Mouse (Mus musculus) adrenal gland, adult 2 months (tissue): ENCODE results near the gene Gm49388. TPM values are rescaled to one million over a fixed set of nuclear protein-coding genes. Genes with fewer than 3 reads are reported as not detected.

Source experiments
- DNase-seq: peaks from one replicate; pipeline ENCODE4 v3.0.0; 2021
- polyA plus RNA-seq: library from polyadenylated mRNA; depleted of rRNA; stranded (reverse); fragments of >200 nt; gene quantifications from 2 replicates; pipeline ENCODE4 v1.2.3, GENCODE M21; 2012; rRNA removed
- total RNA-seq, 2 experiments: library from RNA; stranded (reverse); gene quantifications; 2 replicates each; pipeline ENCODE4 v1.2.3; 2021

Gene Gm49388
- total and polyA plus RNA-seq, 3 experiments, result 2.2 to 4.6 TPM; not detected in 1

- DNase-seq, result peak; percentile 97
Measured at GRCm38 (mm10) chr7:127841340-127842000, 56.1 kb downstream of the Gm49388 start.

DNA sequence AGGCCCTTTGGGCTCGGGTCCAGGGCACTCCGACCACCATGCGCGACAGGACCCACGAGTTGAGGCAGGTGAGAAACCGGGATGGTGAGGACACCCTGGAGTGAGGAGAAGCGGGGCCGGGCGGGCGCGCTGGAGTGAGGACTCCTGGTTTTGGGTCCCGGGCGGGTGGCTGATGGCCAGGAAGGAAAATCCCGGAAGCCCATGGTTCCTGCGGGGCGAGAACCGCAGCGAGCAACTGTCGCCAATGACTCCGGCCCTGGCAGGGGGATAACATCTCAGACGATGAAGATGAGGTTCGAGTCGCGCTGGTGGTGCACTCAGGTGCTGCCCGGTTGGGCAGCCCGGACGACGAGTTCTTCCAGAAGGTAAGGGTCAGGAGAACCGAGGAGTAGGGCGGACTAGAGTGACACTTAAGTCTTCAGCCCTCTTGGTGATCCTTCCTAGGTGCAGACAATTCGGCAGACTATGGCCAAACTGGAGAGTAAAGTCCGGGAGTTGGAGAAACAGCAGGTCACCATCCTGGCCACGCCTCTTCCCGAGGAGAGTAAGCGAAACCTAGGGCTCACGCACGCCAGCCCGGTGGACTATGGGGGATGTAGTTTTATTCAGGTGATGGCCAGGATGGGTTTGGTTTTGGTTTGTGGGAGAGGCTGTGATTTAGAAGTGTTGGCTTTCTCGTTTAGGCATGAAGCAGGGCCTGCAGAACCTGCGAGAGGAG, 56.8 kb downstream of the Gm49388 start:
- peak; percentile 87 for DNase-seq

DNA sequence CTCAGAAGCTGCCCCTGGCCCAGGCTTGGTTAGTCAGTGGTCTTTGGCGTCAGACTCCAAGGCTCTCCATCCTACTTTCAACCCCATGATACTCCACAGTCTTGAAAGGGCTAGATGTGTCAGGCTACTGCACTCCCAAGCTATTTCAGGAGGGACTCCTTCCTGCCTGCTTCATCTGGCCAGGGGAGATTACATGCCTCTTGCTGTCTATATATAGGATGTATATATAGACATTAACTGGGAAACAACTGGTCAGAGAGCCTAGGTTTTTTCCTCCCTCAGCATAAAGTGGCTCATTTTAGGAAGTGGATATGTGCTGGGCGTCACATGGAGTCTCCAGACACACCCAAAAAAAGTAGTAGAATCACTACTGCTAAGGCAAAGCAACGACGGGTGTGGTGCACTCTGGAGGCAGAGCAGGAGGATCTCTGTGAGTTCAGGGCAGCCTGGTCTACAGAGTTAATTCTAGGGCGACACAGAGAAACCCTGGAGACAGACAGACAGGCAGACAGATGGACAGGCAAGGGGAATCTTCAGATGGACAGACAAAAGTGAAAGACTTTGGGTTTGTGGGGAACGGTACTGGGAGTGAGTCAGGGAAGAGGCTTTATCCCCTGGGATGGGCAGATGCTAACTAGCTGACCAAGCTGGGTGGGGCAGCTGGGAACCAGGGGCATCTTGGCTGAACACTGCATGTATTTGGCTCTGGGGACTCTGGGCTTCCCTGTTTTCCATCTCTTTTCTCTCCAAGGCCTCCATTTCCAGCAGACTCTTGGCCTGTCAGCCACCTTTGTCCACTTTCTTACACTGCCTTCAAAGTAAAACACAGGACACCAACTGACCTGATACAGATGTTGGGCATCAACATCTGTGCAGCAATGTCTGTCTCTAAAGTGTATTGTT, 64.8 kb downstream of the Gm49388 start:
- DNase-seq, result no peak

- DNase-seq, result peak; percentile 24
Measured at GRCm38 (mm10) chr7:127850906-127851305, 65.5 kb downstream of the Gm49388 start.

Other genes with a start within 250 kb of the Gm49388 start
- gene Tmem265, start 224.2 kb upstream of the Gm49388 start, total RNA-seq, result not detected
- gene Tmem265, start 224.2 kb upstream of the Gm49388 start, polyA plus RNA-seq, result 0.39 and 2.5 TPM in 2 replicates
- 10 to 100 TPM; 37.3 to 44.4 TPM for gene Phkg2, start 212.3 kb upstream of the Gm49388 start, total RNA-seq
- gene Phkg2, start 212.3 kb upstream of the Gm49388 start, polyA plus RNA-seq, result 48.3 and 53.2 TPM in 2 replicates
- gene Ccdc189, start 197.0 kb upstream of the Gm49388 start, total RNA-seq, result 10 to 100 TPM in 1 of 2 experiments, 1 to 10 TPM in 1; 7.6 to 11.4 TPM
- 4.8 and 6.1 TPM in 2 replicates for gene Ccdc189, start 197.0 kb upstream of the Gm49388 start, polyA plus RNA-seq
- gene Rnf40, start 196.8 kb upstream of the Gm49388 start, total RNA-seq, result 10 to 100 TPM; 54.9 to 55.7 TPM
- 19.3 and 23.3 TPM in 2 replicates for gene Rnf40, start 196.8 kb upstream of the Gm49388 start, polyA plus RNA-seq
- gene Zfp629, start 169.8 kb upstream of the Gm49388 start, total RNA-seq, result 10 to 100 TPM; 16.3 to 21.2 TPM
- gene Zfp629, start 169.8 kb upstream of the Gm49388 start, polyA plus RNA-seq, result 14.0 and 15.5 TPM in 2 replicates
- 10 to 100 TPM; 70.9 to 86.0 TPM for gene Bcl7c, start 76.7 kb upstream of the Gm49388 start, total RNA-seq
- gene Bcl7c, start 76.7 kb upstream of the Gm49388 start, polyA plus RNA-seq, result 70.5 and 78.0 TPM in 2 replicates
- 1 to 10 TPM; 3.3 to 3.7 TPM for gene Ctf1, start 72.9 kb upstream of the Gm49388 start, total RNA-seq
- 18.9 and 22.1 TPM in 2 replicates for gene Ctf1, start 72.9 kb upstream of the Gm49388 start, polyA plus RNA-seq
- not detected for gene Ctf2, start 53.4 kb upstream of the Gm49388 start, total RNA-seq
- not detected in 2 replicates for gene Ctf2, start 53.4 kb upstream of the Gm49388 start, polyA plus RNA-seq
- 10 to 100 TPM in 1 of 2 experiments, 1 to 10 TPM in 1; 9.5 to 11.6 TPM for gene Fbxl19, start 41.1 kb upstream of the Gm49388 start, total RNA-seq
- 34.5 and 42.6 TPM in 2 replicates for gene Fbxl19, start 41.1 kb upstream of the Gm49388 start, polyA plus RNA-seq
- 10 to 100 TPM; 28.3 to 32.8 TPM for gene Orai3, start 15.8 kb upstream of the Gm49388 start, total RNA-seq
- 90.6 and 94.8 TPM in 2 replicates for gene Orai3, start 15.8 kb upstream of the Gm49388 start, polyA plus RNA-seq
- gene Setd1a, start 8.9 kb upstream of the Gm49388 start, total RNA-seq, result 10 to 100 TPM; 36.0 to 42.6 TPM
- gene Setd1a, start 8.9 kb upstream of the Gm49388 start, polyA plus RNA-seq, result 12.6 and 15.9 TPM in 2 replicates
- 10 to 100 TPM; 45.5 to 46.2 TPM for gene Hsd3b7, start 15.0 kb downstream of the Gm49388 start, total RNA-seq
- 83.9 and 86.5 TPM in 2 replicates for gene Hsd3b7, start 15.0 kb downstream of the Gm49388 start, polyA plus RNA-seq
- gene Stx4a, start 38.7 kb downstream of the Gm49388 start, total RNA-seq, result 100 to 1,000 TPM in 1 of 2 experiments, 10 to 100 TPM in 1; 79.6 to 102 TPM
- 52.2 and 54.0 TPM in 2 replicates for gene Stx4a, start 38.7 kb downstream of the Gm49388 start, polyA plus RNA-seq
- gene Stx1b, start 38.9 kb downstream of the Gm49388 start, total RNA-seq, result 1 to 10 TPM; 5.0 to 6.9 TPM
- 8.5 and 11.4 TPM in 2 replicates for gene Stx1b, start 38.9 kb downstream of the Gm49388 start, polyA plus RNA-seq
- gene Zfp646, start 90.6 kb downstream of the Gm49388 start, total RNA-seq, result 10 to 100 TPM; 28.9 to 33.1 TPM
- gene Zfp646, start 90.6 kb downstream of the Gm49388 start, polyA plus RNA-seq, result 14.1 and 15.9 TPM in 2 replicates
- gene Zfp668, start 91.2 kb downstream of the Gm49388 start, total RNA-seq, result 1 to 10 TPM; 7.2 to 9.7 TPM
- gene Zfp668, start 91.2 kb downstream of the Gm49388 start, polyA plus RNA-seq, result 8.1 and 10.3 TPM in 2 replicates
- 1 to 10 TPM; 1.0 to 1.2 TPM for gene Prss53, start 105.4 kb downstream of the Gm49388 start, total RNA-seq
- 3.0 and 4.5 TPM in 2 replicates for gene Prss53, start 105.4 kb downstream of the Gm49388 start, polyA plus RNA-seq
- gene Gm21974, start 109.8 kb downstream of the Gm49388 start, total RNA-seq, result not detected
- not detected in 2 replicates for gene Gm21974, start 109.8 kb downstream of the Gm49388 start, polyA plus RNA-seq
- gene Vkorc1, start 110.0 kb downstream of the Gm49388 start, total RNA-seq, result 10 to 100 TPM; 62.7 to 85.5 TPM
- 152 and 201 TPM in 2 replicates for gene Vkorc1, start 110.0 kb downstream of the Gm49388 start, polyA plus RNA-seq
- 100 to 1,000 TPM; 122 to 138 TPM for gene Bckdk, start 118.5 kb downstream of the Gm49388 start, total RNA-seq
- 164 and 166 TPM in 2 replicates for gene Bckdk, start 118.5 kb downstream of the Gm49388 start, polyA plus RNA-seq
- gene Kat8, start 126.9 kb downstream of the Gm49388 start, total RNA-seq, result 10 to 100 TPM; 24.6 to 27.1 TPM
- gene Kat8, start 126.9 kb downstream of the Gm49388 start, polyA plus RNA-seq, result 10.6 and 10.9 TPM in 2 replicates
- gene Prss8, start 144.5 kb downstream of the Gm49388 start, total RNA-seq, result under 1 TPM in 1 of 2 experiments, not detected in 1; 0.24 TPM
- 0.07 and 0.38 TPM in 2 replicates for gene Prss8, start 144.5 kb downstream of the Gm49388 start, polyA plus RNA-seq
- 1 to 10 TPM; 8.2 to 9.4 TPM for gene Prss36, start 161.1 kb downstream of the Gm49388 start, total RNA-seq
- gene Prss36, start 161.1 kb downstream of the Gm49388 start, polyA plus RNA-seq, result 24.8 and 27.8 TPM in 2 replicates
- gene Fus, start 181.8 kb downstream of the Gm49388 start, total RNA-seq, result 100 to 1,000 TPM; 176 to 229 TPM
- gene Fus, start 181.8 kb downstream of the Gm49388 start, polyA plus RNA-seq, result 139 and 145 TPM in 2 replicates
- 1 to 10 TPM; 2.3 to 3.7 TPM for gene Pycard, start 208.3 kb downstream of the Gm49388 start, total RNA-seq
- 4.4 and 8.1 TPM in 2 replicates for gene Pycard, start 208.3 kb downstream of the Gm49388 start, polyA plus RNA-seq
- gene Trim72, start 218.3 kb downstream of the Gm49388 start, total RNA-seq, result under 1 TPM in 1 of 2 experiments, not detected in 1; 0.17 TPM
- gene Trim72, start 218.3 kb downstream of the Gm49388 start, polyA plus RNA-seq, result 0.16 and 0.29 TPM in 2 replicates